Mouse (Mus musculus) embryonic facial prominence, embryonic 14.5 days (tissue): ENCODE data around the gene Gdf1. TPM values are rescaled to one million over a fixed set of nuclear protein-coding genes. Genes with fewer than 3 reads are reported as not detected.
A peak's percentile ranks its signal among the peaks of the same experiment; 100 is the strongest.

Experiments used
- ATAC-seq: fragments of 200-750 bp; cut with Nextera tagmentation; 2 replicates; pipeline ENCODE4 v1.8.0; 2017; ENCODE audit warnings: low read depth, moderate number of reproducible peaks, moderate TSS enrichment
- DNase-seq: peaks from one replicate; pipeline ENCODE4 v3.0.0-alpha.2; 2015; ENCODE audit warnings: low spot score
- H3K27ac ChIP-seq: fragments of 300-500 bp; sonication (generic); replicated peaks from 2 replicates; pipeline ENCODE4 v1.5.1; 2014; ENCODE audit warnings: low read depth, mild to moderate bottlenecking, low read length, moderate library complexity
- H3K27me3 ChIP-seq: fragments of 300-500 bp; sonication (generic); replicated peaks from 2 replicates; pipeline ENCODE4 v1.6.1; 2014; ENCODE audit warnings: low read length; ENCODE audit not compliant: control insufficient read depth, insufficient read depth
- H3K36me3 ChIP-seq: fragments of 300-500 bp; sonication (generic); 2 replicates; pipeline ENCODE4 v1.6.1; 2014; ENCODE audit warnings: low read length, mixed read lengths; ENCODE audit not compliant: control insufficient read depth, insufficient read depth
- H3K4me1 ChIP-seq: fragments of 300-500 bp; sonication (generic); 2 replicates; pipeline ENCODE4 v1.6.1; 2014; ENCODE audit warnings: antibody characterized with exemption, low read length; ENCODE audit not compliant: control insufficient read depth, insufficient read depth
- H3K4me2 ChIP-seq: fragments of 300-500 bp; sonication (generic); 2 replicates; pipeline ENCODE4 v1.6.1; 2014; ENCODE audit warnings: low read depth, mild to moderate bottlenecking, low read length, moderate library complexity, mixed read lengths
- H3K4me3 ChIP-seq: fragments of 300-500 bp; sonication (generic); 2 replicates; pipeline ENCODE4 v1.5.1; 2014; ENCODE audit warnings: low read depth, mild to moderate bottlenecking, low read length
- H3K9ac ChIP-seq: fragments of 300-500 bp; sonication (generic); 2 replicates; pipeline ENCODE4 v1.6.1; 2014; ENCODE audit warnings: low read depth, mild to moderate bottlenecking, low read length, moderate library complexity, mixed read lengths
- H3K9me3 ChIP-seq: fragments of 300-500 bp; sonication (generic); 2 replicates; pipeline ENCODE4 v1.6.1; 2016; ENCODE audit warnings: low read length; ENCODE audit not compliant: control insufficient read depth
- WGBS: fragments of 180-500 bp; shearing (Covaris S2); extraction: QIAGEN DNeasy Blood & Tissue Kit; methylation state at CpG from one replicate; pipeline ENCODE4 v1.1.7; 2014; 5-methylcytosine and 5-hydroxymethylcytosine counted together
- polyA plus RNA-seq: library from polyadenylated mRNA; unstranded; fragments of >200 nt; fragmentation: Nextera tagmentation; extraction: Ambion mirVana; gene quantifications from 2 replicates; pipeline ENCODE4 v1.2.1, GENCODE M21; 2014

Gene Gdf1
- polyA plus RNA-seq, 1 experiment from 2014 or later: not detected

GRCm38 (mm10) chr8:70300881-70301280, 28.7 kb upstream of the Gdf1 start:
- no peak overlapping the region for H3K4me3 ChIP-seq
- H3K27ac ChIP-seq: no peak overlapping the region
- no peak overlapping the region for H3K4me2 ChIP-seq
- ATAC-seq (no peak), DNase-seq (no peak)
- peaks cover 60% of the 10 kb centered on the region for H3K36me3 ChIP-seq
- H3K27me3 ChIP-seq: no peaks in the 10 kb centered on the region
- H3K4me1 ChIP-seq: peaks cover 15% of the 10 kb centered on the region
- H3K9me3 ChIP-seq: no peaks in the 10 kb centered on the region
- WGBS: 70% methylated on average over 3 of the region's 3 CpGs
- no peak overlapping the region for H3K9ac ChIP-seq

GRCm38 (mm10) chr8:70302358-70302890, 27.2 kb upstream of the Gdf1 start, which contains the start of the genes Ddx49 and Cope:
Ddx49 (minus strand) TSS chr8:70302489.
Cope (plus strand) TSS chr8:70302518.
- WGBS: under 1% methylated on average over 40 of the region's 40 CpGs
- peak within 1 kb of the TSS; percentile 87 for H3K4me2 ChIP-seq
- ATAC-seq (peak; percentile 95), DNase-seq (peak; percentile 97)
- H3K9me3 ChIP-seq: no peaks in the 10 kb centered on the region
- peak within 1 kb of the TSS; percentile 82 for H3K9ac ChIP-seq
- H3K4me1 ChIP-seq: peaks cover 15% of the 10 kb centered on the region
- H3K27ac ChIP-seq: peak within 1 kb of the TSS; percentile 83
- no peaks in the 10 kb centered on the region for H3K27me3 ChIP-seq
- H3K4me3 ChIP-seq: peak within 1 kb of the TSS; percentile 76
- H3K36me3 ChIP-seq: peaks cover 60% of the 10 kb centered on the region

- Histone ChIP-seq H3K9ac (peak overlapping the region; percentile 82), H3K9me3 (no peaks in the 10 kb centered on the region), H3K27me3 (no peaks in the 10 kb centered on the region), H3K4me3 (peak overlapping the region; percentile 76), H3K4me1 (peaks cover 15% of the 10 kb centered on the region), H3K36me3 (peaks cover 60% of the 10 kb centered on the region), H3K27ac (peak overlapping the region; percentile 83), H3K4me2 (peak overlapping the region; percentile 87)
- no peak for DNase-seq
- no peak; the same call in 1 of the 2 replicates for ATAC-seq
- WGBS: 5% methylated on average over 16 of the region's 16 CpGs
Observed at GRCm38 (mm10) chr8:70302901-70303300, 26.7 kb upstream of the Gdf1 start.

- no peak for ATAC-seq
- no peak overlapping the region for H3K4me2 ChIP-seq
- no peaks in the 10 kb centered on the region for H3K9me3 ChIP-seq
- no peak overlapping the region for H3K4me3 ChIP-seq
- no peak for DNase-seq
- no peak overlapping the region for H3K27ac ChIP-seq
- 35% methylated on average over 2 of the region's 2 CpGs for WGBS
- peaks cover 93% of the 10 kb centered on the region for H3K36me3 ChIP-seq
- no peaks in the 10 kb centered on the region for H3K4me1 ChIP-seq
- no peaks in the 10 kb centered on the region for H3K27me3 ChIP-seq
- H3K9ac ChIP-seq: no peak overlapping the region
Observed at GRCm38 (mm10) chr8:70309311-70309710, 20.3 kb upstream of the Gdf1 start.

DNA sequence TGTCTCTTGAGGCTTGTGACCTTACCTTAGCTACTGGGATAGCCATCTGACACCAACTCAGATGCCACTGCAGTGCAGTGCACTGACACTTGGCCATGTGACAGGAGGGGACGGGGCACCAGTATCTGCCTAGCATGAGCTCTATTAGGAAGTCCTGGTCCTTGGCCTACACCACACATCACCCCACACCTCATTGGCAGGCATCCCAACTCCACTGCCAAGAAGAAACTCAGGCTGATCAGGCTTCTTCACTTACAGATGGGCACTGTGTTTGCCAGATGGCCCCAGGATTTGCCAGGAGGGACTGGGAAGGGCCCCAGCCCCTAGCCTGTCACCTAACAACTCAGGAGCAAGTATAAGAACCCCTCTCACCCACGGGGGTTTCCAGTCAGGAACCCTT, 16.2 kb upstream of the Gdf1 start:
- WGBS: 71% methylated on average over 2 of the region's 2 CpGs
- Histone ChIP-seq H3K4me1 (peaks cover 20% of the 10 kb centered on the region), H3K9ac (no peak overlapping the region), H3K27me3 (no peaks in the 10 kb centered on the region), H3K36me3 (peaks cover 52% of the 10 kb centered on the region), H3K4me2 (no peak overlapping the region), H3K27ac (no peak overlapping the region), H3K4me3 (no peak overlapping the region), H3K9me3 (no peaks in the 10 kb centered on the region)
- no peak for ATAC-seq
- no peak for DNase-seq

GRCm38 (mm10) chr8:70315624-70316510, 13.8 kb upstream of the Gdf1 start, which contains the start of gene Cers1:
Cers1 (plus strand) TSS chr8:70315775.
- peak within 1 kb of the TSS; percentile 80 for H3K4me2 ChIP-seq
- 2% methylated on average over 52 of the region's 66 CpGs for whole genome bisulfite sequencing
- H3K4me1 ChIP-seq: peaks cover 20% of the 10 kb centered on the region
- H3K9me3 ChIP-seq: no peaks in the 10 kb centered on the region
- peak within 1 kb of the TSS; percentile 65 for H3K4me3 ChIP-seq
- peak within 1 kb of the TSS; percentile 75 for H3K27ac ChIP-seq
- peak within 1 kb of the TSS; percentile 74 for H3K9ac ChIP-seq
- H3K27me3 ChIP-seq: no peaks in the 10 kb centered on the region
- peak; percentile 69 for ATAC-seq
- H3K36me3 ChIP-seq: peaks cover 29% of the 10 kb centered on the region
- DNase-seq: peak; percentile 87

DNA sequence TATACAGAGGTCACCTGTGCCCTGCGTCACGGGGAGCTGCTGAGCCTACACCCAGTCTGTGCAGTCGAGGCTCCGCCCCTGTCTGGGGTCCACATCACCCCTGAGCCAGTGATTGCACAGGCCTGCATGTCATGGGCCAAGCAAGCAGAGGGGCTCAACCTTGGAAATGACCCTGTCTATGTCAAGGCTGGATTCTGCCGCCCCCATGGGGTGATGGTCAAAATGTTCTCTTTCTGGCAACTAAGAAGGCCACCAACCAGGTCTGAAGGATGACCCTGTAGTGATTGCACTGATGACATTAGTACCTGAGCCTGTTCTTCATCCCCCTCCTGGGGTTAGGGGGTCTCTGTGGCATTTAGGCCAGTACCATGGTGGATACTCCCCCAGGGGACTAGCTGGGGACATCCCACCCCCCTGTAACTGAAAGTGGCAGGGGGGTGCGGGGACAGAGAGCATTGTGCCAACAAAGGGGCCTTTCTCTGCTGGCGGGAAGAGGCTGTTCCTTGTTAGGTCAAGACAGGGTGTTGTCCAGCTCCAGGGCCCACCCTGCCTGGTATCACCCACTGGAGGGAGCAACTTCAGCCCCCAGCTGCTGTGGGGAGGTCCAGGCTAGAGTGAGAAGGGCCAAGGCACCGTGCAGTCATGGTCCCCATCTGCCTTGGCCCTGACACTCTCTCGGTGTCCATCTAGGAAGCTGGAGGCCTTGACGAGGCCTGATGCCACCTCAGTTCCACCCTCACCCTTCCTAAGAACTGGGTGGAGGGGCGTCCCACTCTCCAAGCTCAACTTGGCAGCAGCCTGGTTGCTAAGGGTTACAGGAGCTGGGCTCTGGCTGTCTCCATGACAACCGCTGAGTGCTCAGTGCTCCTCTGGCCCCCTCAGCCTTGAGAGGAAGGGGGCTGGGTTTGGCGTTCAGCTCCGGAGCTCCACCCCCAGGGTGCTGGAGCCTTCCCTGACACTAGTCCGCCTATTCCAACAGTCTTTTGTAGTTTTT, 12.8 kb upstream of the Gdf1 start:
- peaks cover 20% of the 10 kb centered on the region for H3K4me1 ChIP-seq
- 8% methylated on average over 14 of the region's 15 CpGs for WGBS
- H3K4me3 ChIP-seq: peak overlapping the region; percentile 65
- no peaks in the 10 kb centered on the region for H3K27me3 ChIP-seq
- H3K9ac ChIP-seq: peak overlapping the region; percentile 74
- H3K36me3 ChIP-seq: peaks cover 26% of the 10 kb centered on the region
- peak; percentile 97 for DNase-seq
- peak overlapping the region; percentile 80 for H3K4me2 ChIP-seq
- peak; percentile 87 for ATAC-seq
- H3K9me3 ChIP-seq: no peaks in the 10 kb centered on the region
- peak overlapping the region; percentile 75 for H3K27ac ChIP-seq

DNA sequence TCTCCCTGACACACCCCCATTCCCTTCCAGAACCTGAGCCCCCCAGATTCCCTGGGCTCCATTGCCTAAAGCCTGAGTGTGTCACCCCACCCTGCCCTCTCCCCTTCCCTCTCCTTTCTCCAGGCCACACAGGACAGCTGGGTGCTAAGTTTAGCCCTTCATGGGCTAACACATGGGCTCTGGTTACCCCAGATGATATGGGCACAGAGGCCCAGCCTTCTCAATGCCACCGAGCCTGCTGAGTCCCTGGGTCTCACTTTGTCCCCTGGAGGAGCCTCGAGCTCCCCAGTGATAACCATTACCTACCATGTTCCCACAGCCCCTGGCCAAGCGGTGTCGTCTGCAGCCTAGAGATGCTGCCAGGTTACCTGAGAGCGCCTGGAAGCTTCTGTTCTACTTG, 11.7 kb upstream of the Gdf1 start:
- 77% methylated on average over 5 of the region's 5 CpGs for WGBS
- ATAC-seq (no peak), DNase-seq (no peak)
- no peaks in the 10 kb centered on the region for H3K9me3 ChIP-seq
- no peak overlapping the region; the same call in 1 of the 2 replicates for H3K4me2 ChIP-seq
- no peaks in the 10 kb centered on the region for H3K27me3 ChIP-seq
- no peak overlapping the region for H3K4me3 ChIP-seq
- peaks cover 23% of the 10 kb centered on the region for H3K36me3 ChIP-seq
- H3K4me1 ChIP-seq: peaks cover 20% of the 10 kb centered on the region
- no peak overlapping the region; the same call in 1 of the 2 replicates for H3K27ac ChIP-seq
- H3K9ac ChIP-seq: no peak overlapping the region
